Comparison of ENCODE assay signal across 31 mouse cellular contexts in the genomic region with DNA sequence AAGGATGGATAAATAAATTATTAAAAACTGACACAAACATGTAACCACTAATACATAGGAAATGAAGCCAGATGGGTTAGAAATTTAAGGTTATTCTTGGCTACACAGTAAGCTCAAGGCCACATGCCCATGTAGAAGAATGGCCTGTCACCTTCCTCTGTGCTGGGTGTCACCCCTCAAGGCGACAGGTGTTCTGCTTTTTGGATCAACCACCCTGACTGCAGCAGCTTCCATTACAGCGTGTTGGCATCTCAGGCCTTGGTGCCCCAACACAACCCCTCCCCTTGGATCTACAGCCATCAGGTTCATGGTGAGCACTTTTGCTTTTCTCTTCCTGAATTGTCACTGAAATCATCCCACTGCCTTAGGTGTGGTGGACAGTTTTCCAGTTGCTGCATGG. TPM values are rescaled to one million over a fixed set of nuclear protein-coding genes. Genes with fewer than 3 reads are reported as not detected.
DNase-seq lines count a peak whose midpoint lies in the region; ATAC-seq and TF ChIP-seq lines count a peak whose summit lies in the region.
"Had no signal": no experiment of that assay in that cellular context is flagged by ENCODE, and none has a peak within 500 bp of the region (broad histone marks: within the 10 kb centered on the region; RNA-seq: fewer than 3 reads in every experiment).

No protein-coding gene starts in this region.

- no peaks in the 10 kb centered on the region for H3K9me3 ChIP-seq in hindbrain, embryonic 13.5 days
- no peaks in the 10 kb centered on the region for H3K9me3 ChIP-seq in hindbrain, embryonic 11.5 days (ENCODE audit: control insufficient read depth, low read length)
- H3K9me3 ChIP-seq in megakaryocyte, embryonic 14.5 days, result no peaks in the 10 kb centered on the region
- no peaks in the 10 kb centered on the region for H3K9me3 ChIP-seq in hindbrain, embryonic 16.5 days (ENCODE audit: control insufficient read depth, low read length)
- H3K9me3 ChIP-seq: kidney, embryonic 15.5 days; limb, embryonic 12.5 days; neural tube, embryonic 13.5 days had no signal

- H3K4me3 ChIP-seq in hindbrain, embryonic 13.5 days, result no peak overlapping the region
- H3K4me3 ChIP-seq in hindbrain, embryonic 11.5 days (ENCODE audit: low read depth, low read length), result no peak overlapping the region
- peak overlapping the region; percentile 21 for H3K4me3 ChIP-seq in megakaryocyte, embryonic 14.5 days (replicated peaks)
- H3K4me3 ChIP-seq in hindbrain, embryonic 16.5 days (ENCODE audit: low read length), result no peak overlapping the region
- H3K4me3 ChIP-seq in myocyte, result peak overlapping the region; percentile 70
- H3K4me3 ChIP-seq: kidney, embryonic 15.5 days; limb, embryonic 12.5 days; neural tube, embryonic 13.5 days had no signal

- no peak for TF ChIP-seq POLR2A in myocyte (IDR thresholded peaks at IDR 0.05; ENCODE audit: insufficient read length, low read depth)

- peaks cover 11% of the 10 kb centered on the region for H3K36me3 ChIP-seq in hindbrain, embryonic 13.5 days
- no peaks in the 10 kb centered on the region for H3K36me3 ChIP-seq in hindbrain, embryonic 11.5 days (ENCODE audit: control insufficient read depth, insufficient read depth, low read length)
- H3K36me3 ChIP-seq in megakaryocyte, embryonic 14.5 days (replicated peaks; ENCODE audit: low read length), result peaks cover 64% of the 10 kb centered on the region
- peaks cover 9% of the 10 kb centered on the region for H3K36me3 ChIP-seq in hindbrain, embryonic 16.5 days (ENCODE audit: control insufficient read depth, insufficient read depth, low read length)
- H3K36me3 ChIP-seq in myocyte (ENCODE audit: control insufficient read depth, insufficient read depth), result peaks cover 18% of the 10 kb centered on the region

- peaks cover 66% of the 10 kb centered on the region for H3K79me2 ChIP-seq in myocyte (ENCODE audit: control insufficient read depth, insufficient read depth)

- no peak overlapping the region for H3K27ac ChIP-seq in hindbrain, embryonic 13.5 days
- H3K27ac ChIP-seq in hindbrain, embryonic 11.5 days (ENCODE audit: low read depth, low read length), result no peak overlapping the region
- H3K27ac ChIP-seq in hindbrain, embryonic 16.5 days (ENCODE audit: low read depth, low read length), result no peak overlapping the region
- H3K27ac ChIP-seq: kidney, embryonic 15.5 days; limb, embryonic 12.5 days; neural tube, embryonic 13.5 days had no signal

- DNase-seq in hindbrain, embryonic 11.5 days (ENCODE audit: low spot score), result no peak
- no peak for DNase-seq in natural killer cell, adult 2 months (ENCODE audit: low spot score in 2 of 2)
- DNase-seq: cerebellum, adult 18-20 months; cerebellum, postnatal 14 days; forebrain, postnatal 0 days; gastrocnemius, postnatal 14 days; kidney, adult 11 months; kidney, postnatal 36 days; layer of hippocampus, postnatal 36 days; right cerebral cortex, postnatal 14 days; thymus, adult 2 months; thymus, postnatal 4 days had no signal

- no peak overlapping the region for H3K9ac ChIP-seq in hindbrain, embryonic 13.5 days
- H3K9ac ChIP-seq in hindbrain, embryonic 11.5 days (ENCODE audit: low read depth, low read length), result no peak overlapping the region
- H3K9ac ChIP-seq in hindbrain, embryonic 16.5 days (ENCODE audit: low read depth, low read length), result no peak overlapping the region
- H3K9ac ChIP-seq: forebrain, postnatal 0 days; kidney, embryonic 15.5 days; limb, embryonic 12.5 days had no signal

- H3K4me2 ChIP-seq in hindbrain, embryonic 13.5 days, result peak overlapping the region; percentile 90
- H3K4me2 ChIP-seq in hindbrain, embryonic 11.5 days (replicated peaks; ENCODE audit: low read depth, low read length), result no peak overlapping the region
- peak overlapping the region; percentile 90 for H3K4me2 ChIP-seq in hindbrain, embryonic 16.5 days (ENCODE audit: low read length)
- H3K4me2 ChIP-seq in myocyte (ENCODE audit: low read depth), result peak overlapping the region; percentile 94
- H3K4me2 ChIP-seq: heart, embryonic 11.5 days; kidney, embryonic 15.5 days; limb, embryonic 12.5 days had no signal

- no peak overlapping the region for H3ac ChIP-seq in myocyte (ENCODE audit: control insufficient read depth, insufficient read length)

- WGBS in hindbrain, embryonic 13.5 days, result 96% methylated on average over 2 of the region's 2 CpGs
- WGBS in hindbrain, embryonic 11.5 days, result 93% methylated on average over 2 of the region's 2 CpGs
- WGBS in hindbrain, embryonic 16.5 days, result 93% methylated on average over 2 of the region's 2 CpGs

- peaks cover 67% of the 10 kb centered on the region for H3K4me1 ChIP-seq in hindbrain, embryonic 13.5 days (replicated peaks)
- no peaks in the 10 kb centered on the region for H3K4me1 ChIP-seq in hindbrain, embryonic 11.5 days (replicated peaks; ENCODE audit: control insufficient read depth, insufficient read depth, low read length)
- H3K4me1 ChIP-seq in megakaryocyte, embryonic 14.5 days, result peaks cover 73% of the 10 kb centered on the region
- peaks cover 49% of the 10 kb centered on the region for H3K4me1 ChIP-seq in hindbrain, embryonic 16.5 days (ENCODE audit: control insufficient read depth, insufficient read depth, low read depth, low read length)

- ATAC-seq in hindbrain, embryonic 13.5 days (ENCODE audit: low FRiP score), result no peak
- no peak for ATAC-seq in hindbrain, embryonic 11.5 days (ENCODE audit: low FRiP score)
- no peak for ATAC-seq in megakaryocyte, adult 5-6 weeks (ENCODE audit: poor library complexity, severe bottlenecking)
- no peak for ATAC-seq in hindbrain, embryonic 16.5 days
- ATAC-seq: CD4-positive, CD25-positive, alpha-beta regulatory T cell, adult 4 months; forebrain, postnatal 0 days had no signal

- no peaks in the 10 kb centered on the region for H3K27me3 ChIP-seq in hindbrain, embryonic 13.5 days
- H3K27me3 ChIP-seq in hindbrain, embryonic 11.5 days (ENCODE audit: control insufficient read depth, insufficient read depth, low read length), result no peaks in the 10 kb centered on the region
- no peaks in the 10 kb centered on the region for H3K27me3 ChIP-seq in megakaryocyte, embryonic 14.5 days (replicated peaks)
- H3K27me3 ChIP-seq in hindbrain, embryonic 16.5 days (replicated peaks; ENCODE audit: control insufficient read depth, insufficient read depth, low read length), result no peaks in the 10 kb centered on the region
- H3K27me3 ChIP-seq in myocyte (ENCODE audit: control insufficient read depth, insufficient read depth, insufficient read length), result no peaks in the 10 kb centered on the region
- H3K27me3 ChIP-seq: kidney, embryonic 15.5 days; limb, embryonic 12.5 days; neural tube, embryonic 13.5 days had no signal

TF ChIP-seq in myocyte, 11 proteins besides CTCF, POLR2A, EP300 and RAD21 (continues in another document):
- TF ChIP-seq REST (IDR thresholded peaks at IDR 0.05; ENCODE audit: insufficient read depth, insufficient read length) (no peak), MYOD1 (IDR thresholded peaks at IDR 0.05; ENCODE audit: control insufficient read depth in 1 of 3, insufficient read length in 2 of 3, low read depth in 2 of 3) (peak in 2 of 3 experiments; percentile 15 to 86), E2F4 (IDR thresholded peaks at IDR 0.05; ENCODE audit: insufficient read depth) (no peak), USF1 (IDR thresholded peaks at IDR 0.05; ENCODE audit: low read depth) (no peak), SRF (IDR thresholded peaks at IDR 0.05; ENCODE audit: control insufficient read depth, insufficient read length, low read depth) (no peak), TCF12 (IDR thresholded peaks at IDR 0.05; ENCODE audit: insufficient read depth, poor library complexity, severe bottlenecking) (no peak), CEBPB (IDR thresholded peaks at IDR 0.05; ENCODE audit: insufficient read depth, poor library complexity, severe bottlenecking) (no peak)

RNA-seq across cellular contexts. Expression of a gene that starts 9.7 kb away (rescaled TPM):
- polyA plus RNA-seq in hindbrain, embryonic 13.5 days (2015; fragmentation: Nextera tagmentation; extraction: Ambion mirVana), result 51.7 and 54.5 TPM in 2 replicates
- polyA plus RNA-seq in hindbrain, embryonic 11.5 days (2014; fragmentation: Nextera tagmentation; extraction: Ambion mirVana), result 85.7 and 88.4 TPM in 2 replicates
- 12.3 and 14.5 TPM in 2 replicates for polyA plus RNA-seq in megakaryocyte, embryonic 14.5 days (2012; ENCODE audit: insufficient read depth, low replicate concordance)
- total RNA-seq in megakaryocyte, adult 5-6 weeks (2015), result 11.4 and 13.1 TPM in 2 replicates
- total RNA-seq in megakaryocyte, adult 5-6 weeks (2017), result 3.0 and 6.1 TPM in 2 replicates
- polyA plus RNA-seq in hindbrain, embryonic 16.5 days (2015; fragmentation: Nextera tagmentation; extraction: Ambion mirVana), result 87.0 and 96.5 TPM in 2 replicates
- polyA plus RNA-seq in myocyte (2012; fragmentation: generic; extraction: Trizol), result 107 TPM

RNA-seq across cellular contexts. Expression of a gene that starts 10.0 kb away (rescaled TPM):
- 5.4 and 7.6 TPM in 2 replicates for polyA plus RNA-seq in hindbrain, embryonic 13.5 days (2015; fragmentation: Nextera tagmentation; extraction: Ambion mirVana)
- 6.0 and 8.8 TPM in 2 replicates for polyA plus RNA-seq in hindbrain, embryonic 11.5 days (2014; fragmentation: Nextera tagmentation; extraction: Ambion mirVana)
- polyA plus RNA-seq in megakaryocyte, embryonic 14.5 days (2012; ENCODE audit: insufficient read depth, low replicate concordance), result 1.4 TPM in 1 of 2 replicates, not detected in the other
- 3.9 and 4.4 TPM in 2 replicates for total RNA-seq in megakaryocyte, adult 5-6 weeks (2015)
- 7.5 and 11.7 TPM in 2 replicates for total RNA-seq in megakaryocyte, adult 5-6 weeks (2017)
- polyA plus RNA-seq in hindbrain, embryonic 16.5 days (2015; fragmentation: Nextera tagmentation; extraction: Ambion mirVana), result 6.3 and 7.0 TPM in 2 replicates
- 5.7 TPM for polyA plus RNA-seq in myocyte (2012; fragmentation: generic; extraction: Trizol)

RNA-seq across cellular contexts. Expression of a gene that starts 34.0 kb away (rescaled TPM):
- not detected in 2 replicates for polyA plus RNA-seq in hindbrain, embryonic 13.5 days (2015; fragmentation: Nextera tagmentation; extraction: Ambion mirVana)
- not detected in 2 replicates for polyA plus RNA-seq in hindbrain, embryonic 11.5 days (2014; fragmentation: Nextera tagmentation; extraction: Ambion mirVana)
- not detected in 2 replicates for polyA plus RNA-seq in megakaryocyte, embryonic 14.5 days (2012; ENCODE audit: insufficient read depth, low replicate concordance)
- total RNA-seq in megakaryocyte, adult 5-6 weeks (2015), result not detected in 2 replicates
- not detected in 2 replicates for total RNA-seq in megakaryocyte, adult 5-6 weeks (2017)
- not detected in 2 replicates for polyA plus RNA-seq in hindbrain, embryonic 16.5 days (2015; fragmentation: Nextera tagmentation; extraction: Ambion mirVana)
- not detected for polyA plus RNA-seq in myocyte (2012; fragmentation: generic; extraction: Trizol)
- total RNA-seq: forebrain, postnatal 0 days; gastrocnemius, postnatal 14 days; hematopoietic stem cell, adult 5-6 weeks; layer of hippocampus, adult 8-10 months; layer of hippocampus, postnatal 36 days; left cerebral cortex, postnatal 14 days; megakaryocyte progenitor cell, adult 5-6 weeks; monocyte, adult 5-6 weeks had no signal
- polyA plus RNA-seq: CD4-positive, CD25-positive, alpha-beta regulatory T cell, adult 4 months; embryonic facial prominence, embryonic 11.5 days; forebrain, embryonic 11.5 days; forebrain, postnatal 0 days; heart, embryonic 11.5 days; heart, postnatal 0 days; kidney, embryonic 15.5 days; limb, embryonic 12.5 days; neural tube, embryonic 13.5 days; stomach, postnatal 0 days; thymus, adult 2 months had no signal

RNA-seq across cellular contexts. Expression of a gene that starts 48.3 kb away (rescaled TPM):
- polyA plus RNA-seq in hindbrain, embryonic 13.5 days (2015; fragmentation: Nextera tagmentation; extraction: Ambion mirVana), result 3.8 and 4.0 TPM in 2 replicates
- 3.0 and 3.2 TPM in 2 replicates for polyA plus RNA-seq in hindbrain, embryonic 11.5 days (2014; fragmentation: Nextera tagmentation; extraction: Ambion mirVana)
- polyA plus RNA-seq in megakaryocyte, embryonic 14.5 days (2012; ENCODE audit: insufficient read depth, low replicate concordance), result 0.46 TPM in 1 of 2 replicates, not detected in the other
- 0.05 TPM in 1 of 2 replicates, not detected in the other for total RNA-seq in megakaryocyte, adult 5-6 weeks (2015)
- not detected in 2 replicates for total RNA-seq in megakaryocyte, adult 5-6 weeks (2017)
- polyA plus RNA-seq in hindbrain, embryonic 16.5 days (2015; fragmentation: Nextera tagmentation; extraction: Ambion mirVana), result 10.8 and 14.2 TPM in 2 replicates
- 1.9 TPM for polyA plus RNA-seq in myocyte (2012; fragmentation: generic; extraction: Trizol)

Comparison
In these comparisons a context has a peak if more than half of its experiments do, and no peak if none do; other contexts are left out.
1. H3K4me3 ChIP-seq: peak in megakaryocyte, embryonic 14.5 days (single experiment) and myocyte (single experiment); none in hindbrain, embryonic 13.5 days (single experiment), hindbrain, embryonic 11.5 days (single experiment) and hindbrain, embryonic 16.5 days (single experiment).